Mouse (Mus musculus) brain, embryonic 14.5 days (tissue): ENCODE data around the gene Galr2.

ENCODE experiments used
- CTCF ChIP-seq: fragments of 200-500 bp; IDR thresholded peaks from 2 replicates; pipeline ENCODE4 v1.5.1; 2012; ENCODE audit warnings: inconsistent platforms, mild to moderate bottlenecking, moderate library complexity, borderline replicate concordance; ENCODE audit not compliant: insufficient read depth, insufficient read length; ENCODE audit errors: extremely low read depth
- POLR2A ChIP-seq: fragments of 200-500 bp; IDR thresholded peaks from 2 replicates; pipeline ENCODE4 v1.6.1; 2012; ENCODE audit warnings: mild to moderate bottlenecking, inconsistent platforms, borderline replicate concordance; ENCODE audit not compliant: poor library complexity, insufficient read depth, insufficient read length, severe bottlenecking; ENCODE audit errors: extremely low read depth

GRCm38 (mm10) chr11:116318719-116319659, 38.2 kb downstream of the Galr2 start:
- peak; percentile 93 for TF ChIP-seq CTCF
- no peak for TF ChIP-seq POLR2A
